Mouse (Mus musculus) T-helper 1 cell (primary cell): ENCODE measurements around the gene Fam25c.

Experiments
- in situ Hi-C: fragments of 300-600 bp; cut with MboI, MseI; formaldehyde crosslinking; loops from one replicate; pipeline ENCODE4 v1.15.1; 2025; ENCODE audit warnings: high pct_unique_total_duplicates

Fam25c gene

GRCm38 (mm10) chr14:34355301-34355700 lies at the start of gene Fam25c:
TSS of gene Fam25c (minus strand) at chr14:34355433.
- in situ Hi-C loops: loop anchor here (5.0 kb wide), 1 partner anchor 83 kb away; no protein-coding TSS in a partner anchor

GRCm38 (mm10) chr14:34403424-34403823 lies 48.2 kb upstream of the Fam25c start:
- in situ Hi-C loops: loop anchor here (10.0 kb wide), 1 partner anchor 371 kb away; no protein-coding TSS in a partner anchor

GRCm38 (mm10) chr14:34402871-34403270 lies 47.6 kb upstream of the Fam25c start:
- in situ Hi-C loops: loop anchor here (10.0 kb wide), 1 partner anchor 372 kb away; no protein-coding TSS in a partner anchor

GRCm38 (mm10) chr14:34401135-34401534 lies 45.9 kb upstream of the Fam25c start:
- in situ Hi-C loops: loop anchor here (10.0 kb wide), 1 partner anchor 374 kb away; no protein-coding TSS in a partner anchor

GRCm38 (mm10) chr14:34400021-34400420 lies 44.8 kb upstream of the Fam25c start:
- in situ Hi-C loops: loop anchor here (10.0 kb wide), 1 partner anchor 375 kb away; no protein-coding TSS in a partner anchor

GRCm38 (mm10) chr14:34399301-34399700 lies 44.1 kb upstream of the Fam25c start:
- in situ Hi-C loops: loop anchor here (5.0 kb wide), 1 partner anchor 322 kb away; no protein-coding TSS in a partner anchor

GRCm38 (mm10) chr14:34398901-34399300 lies 43.7 kb upstream of the Fam25c start:
- in situ Hi-C loops: loop anchor here (5.0 kb wide), 1 partner anchor 322 kb away; no protein-coding TSS in a partner anchor

- in situ Hi-C loops: loop anchor here (5.0 kb wide), 1 partner anchor 321 kb away; no protein-coding TSS in a partner anchor
Observed at GRCm38 (mm10) chr14:34397871-34398270, 42.6 kb upstream of the Fam25c start.

GRCm38 (mm10) chr14:34393295-34393694 lies 38.1 kb upstream of the Fam25c start:
- in situ Hi-C loops: no loop called here

GRCm38 (mm10) chr14:34382921-34383704 lies 27.9 kb upstream of the Fam25c start:
- in situ Hi-C loops: no loop called here

- in situ Hi-C loops: no loop called here
Observed at GRCm38 (mm10) chr14:34378560-34379331, 23.5 kb upstream of the Fam25c start.

- in situ Hi-C loops: no loop called here
Observed at GRCm38 (mm10) chr14:34377121-34377520, 21.9 kb upstream of the Fam25c start.

- in situ Hi-C loops: no loop called here
Observed at GRCm38 (mm10) chr14:34375941-34376340, 20.7 kb upstream of the Fam25c start.

GRCm38 (mm10) chr14:34375415-34375904 lies 20.2 kb upstream of the Fam25c start, which contains the start of gene Mmrn2:
TSS of gene Mmrn2 (plus strand) at chr14:34375465.
- in situ Hi-C loops: no loop called here

- in situ Hi-C loops: no loop called here
Observed at GRCm38 (mm10) chr14:34374577-34374976, 19.3 kb upstream of the Fam25c start, which contains the start of gene Sncg. TSS of gene Sncg (minus strand) at chr14:34374789.

- in situ Hi-C loops: no loop called here
Observed at GRCm38 (mm10) chr14:34373581-34373980, 18.3 kb upstream of the Fam25c start.

- in situ Hi-C loops: no loop called here
Observed at GRCm38 (mm10) chr14:34372646-34373045, 17.4 kb upstream of the Fam25c start.

- in situ Hi-C loops: no loop called here
Observed at GRCm38 (mm10) chr14:34371763-34372162, 16.5 kb upstream of the Fam25c start.

- in situ Hi-C loops: no loop called here
Observed at GRCm38 (mm10) chr14:34370921-34371320, 15.7 kb upstream of the Fam25c start.

- in situ Hi-C loops: no loop called here
Observed at GRCm38 (mm10) chr14:34370203-34370602, 15.0 kb upstream of the Fam25c start.

- in situ Hi-C loops: no loop called here
Observed at GRCm38 (mm10) chr14:34365147-34365507, 9.9 kb upstream of the Fam25c start.
